Mouse (Mus musculus): Measurements from ENCODE around the gene Mapt.
"Not testable (repeated sequence)": the region's sequence is repeated elsewhere in the genome, so short reads cannot be mapped to it uniquely, and the experiment has no call there.

Gene Mapt

GRCm38 (mm10) chr11:104231041-104231911 lies at the start of gene Mapt:
Gene Mapt (plus strand): TSS chr11:104231390.
- in situ Hi-C loops (cut with MboI, MseI), result no loop called here

- in situ Hi-C loops (cut with MboI, MseI), result no loop called here
These were observed 49.0 kb upstream of the Mapt start for GRCm38 (mm10) chr11:104182141-104182540.

- in situ Hi-C loops (cut with MboI, MseI), result no loop called here
These were observed 44.9 kb upstream of the Mapt start, which contains the start of gene Sppl2c for GRCm38 (mm10) chr11:104186135-104186836. Gene Sppl2c (plus strand): TSS chr11:104186327.

- in situ Hi-C loops (cut with MboI, MseI), result no loop called here
These were observed 44.4 kb upstream of the Mapt start for GRCm38 (mm10) chr11:104186837-104187150.

- in situ Hi-C loops (cut with MboI, MseI), result no loop called here
These were observed 43.4 kb upstream of the Mapt start for GRCm38 (mm10) chr11:104187766-104188165.

GRCm38 (mm10) chr11:104190008-104190407 lies 41.2 kb upstream of the Mapt start:
- in situ Hi-C loops (cut with MboI, MseI), result no loop called here

- in situ Hi-C loops (cut with MboI, MseI), result no loop called here
These were observed 35.8 kb upstream of the Mapt start for GRCm38 (mm10) chr11:104195382-104195781.

GRCm38 (mm10) chr11:104195791-104196190 lies 35.4 kb upstream of the Mapt start:
- in situ Hi-C loops (cut with MboI, MseI), result no loop called here

GRCm38 (mm10) chr11:104197861-104198260 lies 33.3 kb upstream of the Mapt start:
- in situ Hi-C loops (cut with MboI, MseI), result no loop called here

- in situ Hi-C loops (cut with MboI, MseI), result loop anchor here in 1 of 2 experiments (10.0 kb wide), 1 partner anchor 548 kb away; no protein-coding TSS in a partner anchor
These were observed 27.9 kb upstream of the Mapt start for GRCm38 (mm10) chr11:104203271-104203670.

GRCm38 (mm10) chr11:104206573-104206972 lies 24.6 kb upstream of the Mapt start:
- in situ Hi-C loops (cut with MboI, MseI), result loop anchor here in 1 of 2 experiments (10.0 kb wide), 1 partner anchor 552 kb away; no protein-coding TSS in a partner anchor

GRCm38 (mm10) chr11:104209041-104209440 lies 22.1 kb upstream of the Mapt start:
- in situ Hi-C loops (cut with MboI, MseI), result loop anchor here in 1 of 2 experiments (10.0 kb wide), 1 partner anchor 554 kb away; no protein-coding TSS in a partner anchor

GRCm38 (mm10) chr11:104211251-104211650 lies 19.9 kb upstream of the Mapt start:
- in situ Hi-C loops (cut with MboI, MseI), result no loop called here

GRCm38 (mm10) chr11:104214128-104214527 lies 17.1 kb upstream of the Mapt start:
- in situ Hi-C loops (cut with MboI, MseI), result not testable (repeated sequence)

- in situ Hi-C loops (cut with MboI, MseI), result no loop called here
These were observed 13.1 kb upstream of the Mapt start for GRCm38 (mm10) chr11:104218075-104218474.

GRCm38 (mm10) chr11:104220291-104220690 lies 10.9 kb upstream of the Mapt start:
- in situ Hi-C loops (cut with MboI, MseI), result no loop called here

GRCm38 (mm10) chr11:104221751-104222150 lies 9.4 kb upstream of the Mapt start:
- in situ Hi-C loops (cut with MboI, MseI), result no loop called here

GRCm38 (mm10) chr11:104223301-104223700 lies 7.9 kb upstream of the Mapt start:
- in situ Hi-C loops (cut with MboI, MseI), result no loop called here

- in situ Hi-C loops (cut with MboI, MseI), result no loop called here
These were observed 1.8 kb upstream of the Mapt start for GRCm38 (mm10) chr11:104229391-104229790.

- in situ Hi-C loops (cut with MboI, MseI), result no loop called here
These were observed 968 bp upstream of the Mapt start for GRCm38 (mm10) chr11:104230066-104230778.

GRCm38 (mm10) chr11:104232141-104233061 lies 1.2 kb downstream of the Mapt start:
- in situ Hi-C loops (cut with MboI, MseI), result no loop called here

All from T-helper 17 cell (primary cell).